Mouse (Mus musculus): Measurements from ENCODE around the gene Phb2. TPM values are rescaled to one million over a fixed set of nuclear protein-coding genes. Genes with fewer than 3 reads are reported as not detected.

The Phb2 gene
- polyA plus RNA-seq, 1 experiment: 193 TPM

GRCm38 (mm10) chr6:124723541-124723940 lies 11.4 kb downstream of the Phb2 start:
- WGBS: 77% methylated on average over 8 of the region's 8 CpGs
- TF ChIP-seq CTCF (conservative IDR thresholded peaks at IDR 0.05; ENCODE audit: insufficient read depth, insufficient read length, low read depth, low read length) (no peak), POLR2A (IDR thresholded peaks at IDR 0.05; ENCODE audit: low read depth, low read length) (no peak)
- no peak overlapping the region for H3K27ac ChIP-seq (ENCODE audit: insufficient read depth, low read depth, low read length)
- no peaks in the 10 kb centered on the region for H3K36me3 ChIP-seq (ENCODE audit: control insufficient read depth, insufficient read depth, low read length)
- no peaks in the 10 kb centered on the region for H3K4me1 ChIP-seq (ENCODE audit: control insufficient read depth, insufficient read depth, low read length)
- no peak for DNase-seq
- H3K27me3 ChIP-seq (replicated peaks; ENCODE audit: control insufficient read depth, insufficient read depth, low read length): no peaks in the 10 kb centered on the region
- no peak overlapping the region for H3K4me3 ChIP-seq (ENCODE audit: insufficient read depth, low read depth, low read length)

- DNase-seq: no peak
- no peak overlapping the region for H3K4me3 ChIP-seq (ENCODE audit: insufficient read depth, low read depth, low read length)
- no peaks in the 10 kb centered on the region for H3K4me1 ChIP-seq (ENCODE audit: control insufficient read depth, insufficient read depth, low read length)
- no peaks in the 10 kb centered on the region for H3K36me3 ChIP-seq (ENCODE audit: control insufficient read depth, insufficient read depth, low read length)
- H3K27ac ChIP-seq (ENCODE audit: insufficient read depth, low read depth, low read length): no peak overlapping the region
- no peak for TF ChIP-seq CTCF (conservative IDR thresholded peaks at IDR 0.05; ENCODE audit: insufficient read depth, insufficient read length, low read depth, low read length)
- no peak for TF ChIP-seq POLR2A (IDR thresholded peaks at IDR 0.05; ENCODE audit: low read depth, low read length)
- WGBS: 88% methylated on average over 10 of the region's 10 CpGs
- no peaks in the 10 kb centered on the region for H3K27me3 ChIP-seq (replicated peaks; ENCODE audit: control insufficient read depth, insufficient read depth, low read length)
These were observed 12.3 kb downstream of the Phb2 start for GRCm38 (mm10) chr6:124724472-124724871.

- Histone ChIP-seq H3K27ac (ENCODE audit: insufficient read depth, low read depth, low read length) (no peak overlapping the region), H3K4me3 (ENCODE audit: insufficient read depth, low read depth, low read length) (no peak overlapping the region), H3K27me3 (replicated peaks; ENCODE audit: control insufficient read depth, insufficient read depth, low read length) (no peaks in the 10 kb centered on the region), H3K4me1 (ENCODE audit: control insufficient read depth, insufficient read depth, low read length) (no peaks in the 10 kb centered on the region), H3K36me3 (ENCODE audit: control insufficient read depth, insufficient read depth, low read length) (no peaks in the 10 kb centered on the region)
- no peak for TF ChIP-seq POLR2A (IDR thresholded peaks at IDR 0.05; ENCODE audit: low read depth, low read length)
- TF ChIP-seq CTCF (conservative IDR thresholded peaks at IDR 0.05; ENCODE audit: insufficient read depth, insufficient read length, low read depth, low read length): no peak
- DNase-seq: no peak
- WGBS: 92% methylated on average over 10 of the region's 10 CpGs
These were observed 16.5 kb downstream of the Phb2 start for GRCm38 (mm10) chr6:124728621-124729020.

GRCm38 (mm10) chr6:124729850-124730705 lies 17.9 kb downstream of the Phb2 start:
- Histone ChIP-seq H3K27ac (ENCODE audit: insufficient read depth, low read depth, low read length) (no peak overlapping the region), H3K4me1 (ENCODE audit: control insufficient read depth, insufficient read depth, low read length) (no peaks in the 10 kb centered on the region), H3K36me3 (ENCODE audit: control insufficient read depth, insufficient read depth, low read length) (no peaks in the 10 kb centered on the region), H3K27me3 (replicated peaks; ENCODE audit: control insufficient read depth, insufficient read depth, low read length) (no peaks in the 10 kb centered on the region), H3K4me3 (ENCODE audit: insufficient read depth, low read depth, low read length) (no peak overlapping the region)
- TF ChIP-seq CTCF (conservative IDR thresholded peaks at IDR 0.05; ENCODE audit: insufficient read depth, insufficient read length, low read depth, low read length): no peak
- TF ChIP-seq POLR2A (IDR thresholded peaks at IDR 0.05; ENCODE audit: low read depth, low read length): no peak
- WGBS: 78% methylated on average over 8 of the region's 8 CpGs
- no peak for DNase-seq

GRCm38 (mm10) chr6:124731038-124731437 lies 18.9 kb downstream of the Phb2 start:
- Histone ChIP-seq H3K4me3 (ENCODE audit: insufficient read depth, low read depth, low read length) (no peak overlapping the region), H3K27me3 (replicated peaks; ENCODE audit: control insufficient read depth, insufficient read depth, low read length) (no peaks in the 10 kb centered on the region), H3K36me3 (ENCODE audit: control insufficient read depth, insufficient read depth, low read length) (no peaks in the 10 kb centered on the region), H3K27ac (ENCODE audit: insufficient read depth, low read depth, low read length) (no peak overlapping the region), H3K4me1 (ENCODE audit: control insufficient read depth, insufficient read depth, low read length) (no peaks in the 10 kb centered on the region)
- 85% methylated on average over 7 of the region's 7 CpGs for WGBS
- DNase-seq: no peak
- no peak for TF ChIP-seq POLR2A (IDR thresholded peaks at IDR 0.05; ENCODE audit: low read depth, low read length)

GRCm38 (mm10) chr6:124732476-124733370 lies 20.6 kb downstream of the Phb2 start:
- WGBS: 63% methylated on average over 19 of the region's 19 CpGs
- Histone ChIP-seq H3K4me1 (ENCODE audit: control insufficient read depth, insufficient read depth, low read length) (peaks cover 2% of the 10 kb centered on the region; the same call in 1 of the 2 replicates), H3K27me3 (replicated peaks; ENCODE audit: control insufficient read depth, insufficient read depth, low read length) (no peaks in the 10 kb centered on the region), H3K27ac (ENCODE audit: insufficient read depth, low read depth, low read length) (no peak overlapping the region), H3K4me3 (ENCODE audit: insufficient read depth, low read depth, low read length) (no peak overlapping the region), H3K36me3 (ENCODE audit: control insufficient read depth, insufficient read depth, low read length) (no peaks in the 10 kb centered on the region)
- no peak for DNase-seq
- no peak for TF ChIP-seq CTCF (conservative IDR thresholded peaks at IDR 0.05; ENCODE audit: insufficient read depth, insufficient read length, low read depth, low read length)
- no peak for TF ChIP-seq POLR2A (IDR thresholded peaks at IDR 0.05; ENCODE audit: low read depth, low read length)

GRCm38 (mm10) chr6:124734417-124734816 lies 22.3 kb downstream of the Phb2 start:
- TF ChIP-seq CTCF (conservative IDR thresholded peaks at IDR 0.05; ENCODE audit: insufficient read depth, insufficient read length, low read depth, low read length) (no peak), POLR2A (IDR thresholded peaks at IDR 0.05; ENCODE audit: low read depth, low read length) (no peak)
- 91% methylated on average over 3 of the region's 3 CpGs for WGBS
- no peaks in the 10 kb centered on the region for H3K27me3 ChIP-seq (replicated peaks; ENCODE audit: control insufficient read depth, insufficient read depth, low read length)
- no peak for DNase-seq
- H3K27ac ChIP-seq (ENCODE audit: insufficient read depth, low read depth, low read length): no peak overlapping the region
- no peak overlapping the region for H3K4me3 ChIP-seq (ENCODE audit: insufficient read depth, low read depth, low read length)
- no peaks in the 10 kb centered on the region for H3K36me3 ChIP-seq (ENCODE audit: control insufficient read depth, insufficient read depth, low read length)
- peaks cover 6% of the 10 kb centered on the region; the same call in 1 of the 2 replicates for H3K4me1 ChIP-seq (ENCODE audit: control insufficient read depth, insufficient read depth, low read length)

All from kidney, adult 2 months (tissue).